Mouse (Mus musculus) liver, postnatal 0 days (tissue): ENCODE data around the gene Robo2.

Experiments
- CTCF ChIP-seq: sonication (generic); IDR thresholded peaks from 2 replicates; pipeline ENCODE4 v1.5.1; 2016; ENCODE audit warnings: antibody characterized with exemption, low read depth
- EP300 ChIP-seq: IDR thresholded peaks from 2 replicates; pipeline ENCODE4 v1.6.1; 2016; ENCODE audit warnings: antibody characterized with exemption, low read depth, mild to moderate bottlenecking

DNA sequence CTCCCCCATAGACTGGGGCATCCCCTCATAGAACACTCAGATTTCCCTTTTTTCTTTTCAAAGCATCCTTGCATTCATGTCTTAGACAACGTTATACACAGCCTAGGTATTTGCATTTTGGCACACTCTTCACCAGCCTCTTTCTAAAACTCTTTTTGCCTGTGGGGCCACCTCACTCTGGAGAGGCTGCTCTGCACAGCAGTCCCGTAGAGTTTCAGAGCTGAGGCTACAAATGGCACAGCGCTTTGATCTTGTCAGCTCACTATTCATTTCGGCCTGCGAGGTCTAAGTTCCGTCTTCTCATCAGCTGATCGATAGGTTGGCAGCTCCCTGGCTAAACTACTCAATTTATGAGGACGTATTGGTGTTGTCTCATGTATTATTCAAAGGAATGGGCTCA is 123.7 kb downstream of the Robo2 start:
- TF ChIP-seq CTCF, result no peak
- TF ChIP-seq EP300, result no peak
